Comparison of ENCODE assay signal across 8 mouse cellular contexts in the genomic region with DNA sequence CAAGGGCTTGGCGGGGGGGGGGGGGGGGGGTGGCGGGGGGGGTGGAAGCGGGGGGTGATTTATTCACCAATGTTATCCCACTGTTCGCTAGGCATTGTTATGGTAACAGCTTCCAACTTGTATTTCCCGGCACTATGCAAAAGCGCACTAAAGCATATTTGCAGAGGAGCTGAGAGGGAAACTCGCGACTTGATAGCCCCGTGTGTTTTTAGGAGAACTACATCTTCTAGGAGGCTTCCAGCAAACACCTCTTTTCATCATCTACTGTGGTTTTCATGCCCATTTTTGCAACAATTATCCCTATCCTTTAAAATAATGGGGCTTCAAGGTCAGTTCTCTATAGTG. TPM values are rescaled to one million over a fixed set of nuclear protein-coding genes. Genes with fewer than 3 reads are reported as not detected.
DNase-seq lines count a peak whose midpoint lies in the region; ATAC-seq and TF ChIP-seq lines count a peak whose summit lies in the region.

No protein-coding gene starts in this region.

- H3K4me3 ChIP-seq in cerebellum, adult 2 months (replicated peaks; ENCODE audit: insufficient read depth, low read depth, low read length): peak overlapping the region; percentile 83
- peak overlapping the region; percentile 80 for H3K4me3 ChIP-seq in lung, postnatal 0 days (ENCODE audit: low read depth, low read length)
- peak overlapping the region; percentile 83 for H3K4me3 ChIP-seq in intestine, embryonic 16.5 days (ENCODE audit: low read length)
- peak overlapping the region; percentile 89 for H3K4me3 ChIP-seq in small intestine, adult 2 months (ENCODE audit: low read depth, low read length)

- H3K27ac ChIP-seq in cerebellum, adult 2 months (ENCODE audit: insufficient read depth, low read length): no peak overlapping the region; the same call in 1 of the 2 replicates
- no peak overlapping the region for H3K27ac ChIP-seq in lung, postnatal 0 days (ENCODE audit: low read length)
- no peak overlapping the region; the same call in 1 of the 2 replicates for H3K27ac ChIP-seq in intestine, embryonic 16.5 days (ENCODE audit: low read length)
- H3K27ac ChIP-seq in small intestine, adult 2 months (ENCODE audit: insufficient read depth, low read depth, low read length): no peak overlapping the region

- no peak for TF ChIP-seq POLR2A in cerebellum, adult 2 months (IDR thresholded peaks at IDR 0.05; ENCODE audit: borderline replicate concordance, insufficient read depth, low read length)
- no peak for TF ChIP-seq POLR2A in small intestine, adult 2 months (IDR thresholded peaks at IDR 0.05; ENCODE audit: low read depth, low read length)

- peak overlapping the region; percentile 34; the same call in 1 of the 2 replicates for H3K9ac ChIP-seq in lung, postnatal 0 days (replicated peaks; ENCODE audit: low read depth)
- H3K9ac ChIP-seq in intestine, embryonic 16.5 days (ENCODE audit: low read depth, low read length): peak overlapping the region; percentile 88; the same call in 1 of the 2 replicates

- DNase-seq in cerebellum, adult 2 months: no peak
- no peak for DNase-seq in cerebellum, adult 11 months
- peak; percentile 43 for DNase-seq in lung, postnatal 0 days (ENCODE audit: low spot score)
- DNase-seq in lung, adult 18-20 months: no peak
- no peak for DNase-seq in urinary bladder, adult 2 months (ENCODE audit: low spot score)
- no peak for DNase-seq in left cerebral cortex, adult 9 months (ENCODE audit: low spot score in 2 of 2)

- no peak for TF ChIP-seq EP300 in lung, postnatal 0 days (IDR thresholded peaks at IDR 0.05)

- ATAC-seq in lung, postnatal 0 days: no peak
- 0 out of 2 replicates have a peak, but pooled peaks have one; percentile 12 for ATAC-seq in intestine, embryonic 16.5 days

- H3K36me3 ChIP-seq in lung, postnatal 0 days (ENCODE audit: insufficient read depth, low read length): 0 out of 2 replicates have a peak, but pooled peaks cover 3% of the 10 kb centered on the region
- peaks cover 3% of the 10 kb centered on the region; the same call in 1 of the 2 replicates for H3K36me3 ChIP-seq in intestine, embryonic 16.5 days (ENCODE audit: control insufficient read depth, insufficient read depth, low read length)
- H3K36me3 ChIP-seq in small intestine, adult 2 months (ENCODE audit: control insufficient read depth, insufficient read depth, low read length): peaks cover 7% of the 10 kb centered on the region

- 2% methylated on average over 8 of the region's 9 CpGs for WGBS in cerebellum, adult 2 months
- 0% methylated on average over 6 of the region's 9 CpGs for WGBS in lung, postnatal 0 days
- 0% methylated on average over 6 of the region's 9 CpGs for WGBS in intestine, embryonic 16.5 days
- WGBS in small intestine, adult 2 months: 2% methylated on average over 8 of the region's 9 CpGs

- H3K9me3 ChIP-seq in lung, postnatal 0 days (ENCODE audit: low read length): no peaks in the 10 kb centered on the region
- H3K9me3 ChIP-seq in intestine, embryonic 16.5 days (ENCODE audit: control insufficient read depth, low read length): no peaks in the 10 kb centered on the region

- no peaks in the 10 kb centered on the region for H3K27me3 ChIP-seq in cerebellum, adult 2 months (ENCODE audit: control insufficient read depth, insufficient read depth, low read length)
- H3K27me3 ChIP-seq in lung, postnatal 0 days (replicated peaks; ENCODE audit: insufficient read depth, low read length): no peaks in the 10 kb centered on the region
- H3K27me3 ChIP-seq in intestine, embryonic 16.5 days (replicated peaks; ENCODE audit: control insufficient read depth, insufficient read depth, low read length): no peaks in the 10 kb centered on the region
- H3K27me3 ChIP-seq in small intestine, adult 2 months (ENCODE audit: control insufficient read depth, insufficient read depth, low read length): no peaks in the 10 kb centered on the region

- TF ChIP-seq CTCF in cerebellum, adult 2 months (IDR thresholded peaks at IDR 0.05; ENCODE audit: borderline replicate concordance, insufficient read depth, low read depth, low read length): no peak
- TF ChIP-seq CTCF in lung, postnatal 0 days (IDR thresholded peaks at IDR 0.05): no peak
- TF ChIP-seq CTCF in small intestine, adult 2 months (IDR thresholded peaks at IDR 0.05; ENCODE audit: extremely low read depth, insufficient read length, insufficient replicate concordance, low read depth, low read length): no peak

- H3K4me1 ChIP-seq in cerebellum, adult 2 months (ENCODE audit: control insufficient read depth, insufficient read depth, low read length): no peaks in the 10 kb centered on the region; the same call in 1 of the 2 replicates
- H3K4me1 ChIP-seq in lung, postnatal 0 days (ENCODE audit: insufficient read depth, low read depth, low read length): no peaks in the 10 kb centered on the region; the same call in 1 of the 2 replicates
- peaks cover 5% of the 10 kb centered on the region for H3K4me1 ChIP-seq in intestine, embryonic 16.5 days (ENCODE audit: control insufficient read depth, insufficient read depth, low read length)
- no peaks in the 10 kb centered on the region for H3K4me1 ChIP-seq in small intestine, adult 2 months (ENCODE audit: control insufficient read depth, insufficient read depth, insufficient read length, low read length)

- H3K4me2 ChIP-seq in lung, postnatal 0 days (replicated peaks; ENCODE audit: low read depth, low read length): peak overlapping the region; percentile 67
- peak overlapping the region; percentile 61 for H3K4me2 ChIP-seq in intestine, embryonic 16.5 days (ENCODE audit: low read depth, low read length)

RNA-seq across cellular contexts. Expression of a gene that starts 0.6 kb away (rescaled TPM):
- 16.1 and 16.3 TPM in 2 replicates for polyA plus RNA-seq in cerebellum, adult 2 months (2012; rRNA removed)
- 13.7 and 13.8 TPM in 2 replicates for polyA plus RNA-seq in lung, postnatal 0 days (2015; fragmentation: Nextera tagmentation; extraction: Ambion mirVana)
- polyA plus RNA-seq in intestine, embryonic 16.5 days (2015; fragmentation: Nextera tagmentation; extraction: Ambion mirVana): 14.0 and 16.3 TPM in 2 replicates
- polyA plus RNA-seq in small intestine, adult 2 months (2012; rRNA removed): 0.75 and 1.4 TPM in 2 replicates
- polyA plus RNA-seq in urinary bladder, adult 2 months (2012; rRNA removed): 17.4 and 18.1 TPM in 2 replicates

RNA-seq across cellular contexts. Expression of a gene that starts 23.1 kb away (rescaled TPM):
- 17.4 and 18.4 TPM in 2 replicates for polyA plus RNA-seq in cerebellum, adult 2 months (2012; rRNA removed)
- 10.1 and 10.8 TPM in 2 replicates for polyA plus RNA-seq in lung, postnatal 0 days (2015; fragmentation: Nextera tagmentation; extraction: Ambion mirVana)
- polyA plus RNA-seq in intestine, embryonic 16.5 days (2015; fragmentation: Nextera tagmentation; extraction: Ambion mirVana): 9.7 and 9.8 TPM in 2 replicates
- 19.6 and 25.3 TPM in 2 replicates for polyA plus RNA-seq in small intestine, adult 2 months (2012; rRNA removed)
- 14.0 and 18.9 TPM in 2 replicates for polyA plus RNA-seq in urinary bladder, adult 2 months (2012; rRNA removed)
